ENCODE assay signal across 18 mouse cellular contexts in genomic region chr13:76178700-76179099, GRCm38 (mm10).
DNase-seq lines count a peak whose midpoint lies in the region; ATAC-seq and TF ChIP-seq lines count a peak whose summit lies in the region.
"Had no signal": no experiment of that assay in that cellular context is flagged by ENCODE, and none has a peak within 500 bp of the region (broad histone marks: within the 10 kb centered on the region; RNA-seq: fewer than 3 reads in every experiment).

No protein-coding gene starts in this region.

- ATAC-seq in forebrain, embryonic 13.5 days: peak; percentile 55; the same call in 1 of the 2 replicates
- ATAC-seq in forebrain, embryonic 12.5 days (ENCODE audit: low FRiP score): no peak
- ATAC-seq: CD4-positive, CD25-positive, alpha-beta regulatory T cell, adult 4 months; Patski had no signal

- TF ChIP-seq CTCF in cerebellum, adult 2 months (IDR thresholded peaks at IDR 0.05; ENCODE audit: borderline replicate concordance, insufficient read depth, low read depth, low read length): no peak

- peak; percentile 86 for DNase-seq in brain, adult 2 months (ENCODE audit: low read depth, low spot score)
- DNase-seq in cerebellum, adult 2 months: peak; percentile 46 to 70
- peak; percentile 33 to 48 for DNase-seq in cerebellum, postnatal 36 days
- DNase-seq in left cerebral cortex, postnatal 25 days (ENCODE audit: low spot score in 2 of 2): no peak
- no peak for DNase-seq in right cerebral cortex, adult 2 months (ENCODE audit: low spot score in 2 of 2)
- DNase-seq: adrenal gland, adult 8-10 months; kidney, adult 2 months; kidney, postnatal 10 days had no signal

- no peak overlapping the region for H3K4me2 ChIP-seq in forebrain, embryonic 13.5 days
- no peak overlapping the region for H3K4me2 ChIP-seq in forebrain, embryonic 12.5 days
- H3K4me2 ChIP-seq: embryonic facial prominence, embryonic 13.5 days; liver, embryonic 15.5 days had no signal

- no peak overlapping the region for H3K9ac ChIP-seq in forebrain, embryonic 13.5 days
- no peak overlapping the region for H3K9ac ChIP-seq in forebrain, embryonic 12.5 days
- H3K9ac ChIP-seq: embryonic facial prominence, embryonic 13.5 days; liver, embryonic 15.5 days had no signal

- no peaks in the 10 kb centered on the region for H3K4me1 ChIP-seq in forebrain, embryonic 13.5 days
- H3K4me1 ChIP-seq in forebrain, embryonic 12.5 days: no peaks in the 10 kb centered on the region
- peaks cover 2% of the 10 kb centered on the region; the same call in 1 of the 2 replicates for H3K4me1 ChIP-seq in cerebellum, adult 2 months (ENCODE audit: control insufficient read depth, insufficient read depth, low read length)
- H3K4me1 ChIP-seq: embryonic facial prominence, embryonic 13.5 days; heart, embryonic 10.5 days; hindbrain, embryonic 10.5 days; liver, embryonic 15.5 days; midbrain, embryonic 10.5 days had no signal

- WGBS in forebrain, embryonic 13.5 days: 85% methylated on average over 5 of the region's 5 CpGs
- WGBS in forebrain, embryonic 12.5 days: 94% methylated on average over 5 of the region's 5 CpGs
- 13% methylated on average over 5 of the region's 5 CpGs for WGBS in cerebellum, adult 2 months

- peaks cover 21% of the 10 kb centered on the region for H3K36me3 ChIP-seq in forebrain, embryonic 13.5 days (ENCODE audit: poor library complexity, severe bottlenecking)
- H3K36me3 ChIP-seq in forebrain, embryonic 12.5 days (replicated peaks): peaks cover 32% of the 10 kb centered on the region

- H3K27ac ChIP-seq in forebrain, embryonic 13.5 days: no peak overlapping the region
- no peak overlapping the region for H3K27ac ChIP-seq in forebrain, embryonic 12.5 days
- peak overlapping the region; percentile 90; the same call in 1 of the 2 replicates for H3K27ac ChIP-seq in cerebellum, adult 2 months (ENCODE audit: insufficient read depth, low read length)
- H3K27ac ChIP-seq: embryonic facial prominence, embryonic 13.5 days; heart, embryonic 10.5 days; hindbrain, embryonic 10.5 days; liver, embryonic 15.5 days; macrophage; midbrain, embryonic 10.5 days had no signal

- H3K9me3 ChIP-seq in forebrain, embryonic 13.5 days (replicated peaks): peaks cover 8% of the 10 kb centered on the region
- peaks cover 3% of the 10 kb centered on the region; the same call in 1 of the 2 replicates for H3K9me3 ChIP-seq in forebrain, embryonic 12.5 days
- H3K9me3 ChIP-seq: heart, embryonic 10.5 days; liver, embryonic 15.5 days had no signal

- H3K4me3 ChIP-seq in forebrain, embryonic 13.5 days: no peak overlapping the region
- H3K4me3 ChIP-seq in forebrain, embryonic 12.5 days (replicated peaks): no peak overlapping the region
- no peak overlapping the region for H3K4me3 ChIP-seq in cerebellum, adult 2 months (replicated peaks; ENCODE audit: insufficient read depth, low read depth, low read length)
- H3K4me3 ChIP-seq: embryonic facial prominence, embryonic 13.5 days; heart, embryonic 10.5 days; hindbrain, embryonic 10.5 days; liver, embryonic 15.5 days; midbrain, embryonic 10.5 days had no signal

- intact Hi-C loops in left cerebral cortex, postnatal 25 days (cut with DNase I): no loop called here

- TF ChIP-seq POLR2A in cerebellum, adult 2 months (IDR thresholded peaks at IDR 0.05; ENCODE audit: borderline replicate concordance, insufficient read depth, low read length): no peak

- H3K27me3 ChIP-seq in forebrain, embryonic 13.5 days: no peaks in the 10 kb centered on the region
- H3K27me3 ChIP-seq in forebrain, embryonic 12.5 days: no peaks in the 10 kb centered on the region
- no peaks in the 10 kb centered on the region for H3K27me3 ChIP-seq in cerebellum, adult 2 months (ENCODE audit: control insufficient read depth, insufficient read depth, low read length)
- H3K27me3 ChIP-seq: embryonic facial prominence, embryonic 13.5 days; liver, embryonic 15.5 days; Patski had no signal

Comparison
In these comparisons a context has a peak if more than half of its experiments do, and no peak if none do; other contexts are left out.
1. DNase-seq: peak in brain, adult 2 months (single experiment), cerebellum, adult 2 months (2 of 2) and cerebellum, postnatal 36 days (2 of 2); none in left cerebral cortex, postnatal 25 days (0 of 2) and right cerebral cortex, adult 2 months (0 of 2).